Mouse (Mus musculus): Measurements from ENCODE around the gene Clic4. TPM values are rescaled to one million over a fixed set of nuclear protein-coding genes. Genes with fewer than 3 reads are reported as not detected.

The Clic4 gene
- polyA plus RNA-seq, 1 experiment from 2014 or later = 210 TPM

DNA sequence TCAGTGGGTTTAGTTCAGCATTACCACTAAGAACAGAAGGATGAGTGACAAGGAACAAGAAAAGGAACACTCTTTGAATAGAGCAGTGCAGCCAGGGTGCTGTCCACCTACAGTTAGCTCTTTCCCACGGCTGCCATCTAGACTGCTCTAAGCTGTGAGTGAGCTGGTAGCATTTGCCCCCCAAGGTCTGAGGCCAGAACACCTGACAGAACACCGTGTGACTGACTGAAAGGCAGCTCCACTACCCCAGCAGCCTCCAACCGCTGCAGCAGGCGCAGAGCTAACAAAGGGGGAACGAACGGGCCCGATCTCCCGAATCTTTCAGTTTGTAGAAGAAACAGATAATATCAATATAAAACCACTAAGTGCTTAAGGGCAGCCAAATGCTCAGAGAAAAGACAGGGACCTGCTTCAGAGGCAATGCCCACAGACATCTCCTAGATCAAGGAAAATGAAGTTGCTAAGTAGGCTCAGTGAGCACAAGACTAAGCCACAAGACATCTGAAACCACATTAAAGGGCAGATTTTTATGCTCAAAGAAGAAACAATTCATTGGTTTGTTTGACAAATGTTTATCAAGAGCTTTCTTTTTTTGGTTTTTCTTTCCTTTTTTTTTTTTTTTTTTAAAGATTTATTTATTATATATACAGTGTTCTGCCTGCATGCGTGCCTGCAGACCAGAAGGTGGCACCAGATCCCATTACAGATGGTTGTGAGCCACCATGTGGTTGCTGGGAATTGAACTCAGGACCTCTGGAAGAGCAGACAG, 24.2 kb downstream of the Clic4 start:
- WGBS = 69% methylated on average over 9 of the region's 9 CpGs
- H3K9me3 ChIP-seq = peaks cover 8% of the 10 kb centered on the region

DNA sequence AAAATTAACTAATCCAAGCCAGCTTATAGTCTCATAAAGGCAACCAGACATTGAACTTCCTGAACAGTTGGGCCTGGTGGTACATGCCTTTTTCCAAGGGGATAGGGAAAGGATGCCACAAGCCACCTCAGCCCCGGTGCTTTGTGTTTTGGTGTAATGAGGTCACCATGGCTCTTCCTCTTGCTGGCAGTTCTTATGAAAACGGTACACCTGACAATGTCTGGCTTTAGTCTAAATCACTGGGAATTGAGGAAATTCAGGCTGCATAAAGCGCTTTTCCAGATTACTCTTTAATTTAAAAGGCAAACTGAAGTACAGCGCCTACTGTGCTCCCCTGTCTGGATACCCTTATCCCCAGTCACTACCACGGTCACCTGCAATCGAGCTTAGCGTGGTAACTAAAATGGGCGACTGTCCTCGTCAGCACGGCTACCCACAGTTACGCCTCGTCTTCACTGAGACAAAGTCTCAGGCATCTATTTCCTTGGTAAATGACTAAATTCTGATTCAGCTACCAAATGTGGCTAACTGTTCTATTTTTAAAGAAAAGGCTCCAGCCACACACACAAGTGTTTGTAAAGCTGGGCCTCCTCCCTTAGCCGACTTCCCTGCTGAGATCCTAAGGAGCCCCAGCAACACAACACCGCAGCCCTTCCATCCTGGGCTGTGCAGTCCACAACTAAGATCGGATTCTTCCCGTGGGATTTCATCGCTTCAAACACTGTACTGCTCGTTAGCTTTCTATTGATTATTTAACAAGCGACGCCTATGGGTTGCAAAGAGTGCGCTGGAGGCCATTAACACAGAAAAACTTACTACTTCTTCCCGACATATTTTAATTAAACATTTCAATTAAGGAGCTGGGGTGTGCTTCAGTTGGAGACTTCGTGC, 25.5 kb downstream of the Clic4 start:
- Histone ChIP-seq H3K4me1 (peaks cover 46% of the 10 kb centered on the region), H3K27me3 (ENCODE audit: poor library complexity, severe bottlenecking) (no peaks in the 10 kb centered on the region), H3K9me3 (peaks cover 8% of the 10 kb centered on the region), H3K36me3 (replicated peaks) (peaks cover 39% of the 10 kb centered on the region), H3K4me3 (no peak overlapping the region), H3K27ac (peak overlapping the region; percentile 51; the same call in 1 of the 2 replicates)
- 63% methylated on average over 23 of the region's 23 CpGs for WGBS
- DNase-seq (ENCODE audit: extremely low spot score, low spot score) = no peak

More for the DNA sequence above, 24.2 kb downstream of the Clic4 start:
- DNase-seq (ENCODE audit: extremely low spot score, low spot score) = no peak
- H3K36me3 ChIP-seq (replicated peaks) = peaks cover 42% of the 10 kb centered on the region
- no peak overlapping the region for H3K4me3 ChIP-seq
- H3K27ac ChIP-seq = no peak overlapping the region
- no peaks in the 10 kb centered on the region for H3K27me3 ChIP-seq (ENCODE audit: poor library complexity, severe bottlenecking)
- peaks cover 50% of the 10 kb centered on the region for H3K4me1 ChIP-seq

DNA sequence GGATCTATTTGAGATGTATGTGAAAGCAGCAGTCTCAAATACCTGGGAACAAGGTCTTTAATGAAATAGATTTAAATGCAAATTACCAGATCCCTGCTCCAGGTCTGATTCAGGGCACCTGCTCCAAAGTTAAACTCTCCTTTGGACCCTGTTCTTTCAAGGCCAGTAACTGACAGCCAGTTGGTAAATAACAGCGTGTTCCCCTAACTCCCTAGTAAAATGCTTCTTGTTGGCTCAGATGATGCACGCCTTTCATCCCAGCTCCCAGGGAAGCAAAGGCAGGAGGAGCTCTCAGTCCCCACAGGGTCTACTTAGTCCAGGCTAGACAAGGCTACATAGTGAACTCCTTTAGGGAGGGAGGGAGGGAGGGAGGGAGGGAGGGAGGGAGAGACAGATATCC, 26.2 kb downstream of the Clic4 start:
- peaks cover 8% of the 10 kb centered on the region for H3K9me3 ChIP-seq
- peaks cover 39% of the 10 kb centered on the region for H3K36me3 ChIP-seq (replicated peaks)
- DNase-seq (ENCODE audit: extremely low spot score, low spot score) = no peak
- no peaks in the 10 kb centered on the region for H3K27me3 ChIP-seq (ENCODE audit: poor library complexity, severe bottlenecking)
- peaks cover 48% of the 10 kb centered on the region for H3K4me1 ChIP-seq
- H3K4me3 ChIP-seq = no peak overlapping the region
- WGBS = 83% methylated on average over 2 of the region's 2 CpGs
- 0 out of 2 replicates have a peak overlapping the region, but pooled peaks have one; percentile 51 for H3K27ac ChIP-seq

DNA sequence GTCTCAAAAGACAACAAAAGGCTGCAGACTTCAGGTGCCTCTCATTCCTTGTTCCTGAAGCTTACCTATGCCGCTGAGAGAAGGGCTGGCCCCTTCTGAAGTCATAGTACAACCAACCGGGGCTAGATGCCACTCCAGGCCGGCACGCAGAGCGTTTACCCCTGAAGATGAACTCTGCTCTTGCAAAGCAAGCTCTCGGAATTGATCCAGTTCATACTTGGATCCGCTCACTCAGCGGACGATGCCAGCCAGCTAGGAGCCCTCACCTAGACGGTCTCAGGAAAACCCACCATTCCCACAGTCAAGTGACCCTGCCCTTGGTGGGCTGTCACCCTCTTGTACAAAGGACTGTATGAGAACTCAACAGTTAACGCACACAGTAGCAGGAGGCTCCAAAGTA, 26.8 kb downstream of the Clic4 start:
- Histone ChIP-seq H3K4me1 (peaks cover 53% of the 10 kb centered on the region), H3K36me3 (replicated peaks) (peaks cover 35% of the 10 kb centered on the region), H3K27ac (no peak overlapping the region; the same call in 1 of the 2 replicates), H3K9me3 (peaks cover 8% of the 10 kb centered on the region), H3K27me3 (ENCODE audit: poor library complexity, severe bottlenecking) (no peaks in the 10 kb centered on the region), H3K4me3 (no peak overlapping the region)
- no peak for DNase-seq (ENCODE audit: extremely low spot score, low spot score)
- WGBS = 90% methylated on average over 11 of the region's 11 CpGs

DNA sequence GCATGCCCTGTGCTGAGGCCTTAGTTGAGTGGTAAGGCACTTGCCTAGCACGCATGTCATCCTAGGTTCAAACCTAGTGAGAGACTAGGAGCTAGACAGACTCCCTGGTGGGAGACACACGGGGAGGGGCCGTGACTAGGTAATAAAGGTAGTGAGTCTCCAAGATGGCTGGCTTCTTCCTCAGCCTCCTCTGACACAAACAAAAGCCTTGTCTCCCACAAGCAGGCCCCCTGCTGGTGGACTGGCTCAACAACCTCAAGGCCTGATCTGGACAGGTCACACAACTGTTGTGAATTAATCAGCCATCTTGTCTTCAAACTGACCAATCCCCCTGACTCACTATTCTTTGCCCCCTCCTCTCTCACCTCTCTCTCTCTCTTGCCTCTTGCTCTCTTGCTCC, 28.3 kb downstream of the Clic4 start:
- 90% methylated on average over 3 of the region's 3 CpGs for WGBS
- Histone ChIP-seq H3K4me3 (no peak overlapping the region), H3K4me1 (peaks cover 54% of the 10 kb centered on the region), H3K9me3 (peaks cover 5% of the 10 kb centered on the region), H3K36me3 (replicated peaks) (peaks cover 24% of the 10 kb centered on the region), H3K27me3 (ENCODE audit: poor library complexity, severe bottlenecking) (no peaks in the 10 kb centered on the region), H3K27ac (no peak overlapping the region)
- DNase-seq (ENCODE audit: extremely low spot score, low spot score) = no peak

DNA sequence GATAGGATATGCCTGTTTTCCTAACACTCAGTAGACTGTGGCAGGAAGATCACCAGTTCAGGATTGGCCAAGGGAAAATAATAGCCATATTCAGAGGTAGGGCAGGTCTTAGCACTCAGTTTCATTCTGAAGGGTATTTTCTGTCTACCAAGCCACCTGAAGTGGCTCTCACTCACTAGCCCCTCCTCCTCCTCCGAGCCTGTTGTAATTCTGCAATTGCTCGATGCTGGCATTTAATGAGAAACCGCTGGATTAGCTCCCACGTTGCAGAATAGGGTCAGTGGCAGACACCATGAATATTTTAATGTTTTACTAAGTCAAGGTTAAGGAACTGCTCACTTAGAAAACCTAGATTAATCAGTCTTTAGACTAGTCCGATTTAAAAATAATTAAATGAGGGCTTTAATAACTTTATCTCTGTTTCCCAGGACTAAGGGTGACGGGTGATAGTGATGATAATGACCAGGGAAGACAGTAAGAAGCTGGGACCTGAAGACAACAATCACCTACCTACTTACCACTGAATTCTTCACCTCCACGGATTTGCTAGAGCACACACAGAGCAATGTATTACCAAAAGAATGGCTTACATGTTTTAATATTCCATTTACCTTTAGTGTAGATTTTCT, 29.6 kb downstream of the Clic4 start:
- WGBS = 86% methylated on average over 7 of the region's 7 CpGs
- H3K4me3 ChIP-seq = no peak overlapping the region
- DNase-seq (ENCODE audit: extremely low spot score, low spot score) = no peak

DNA sequence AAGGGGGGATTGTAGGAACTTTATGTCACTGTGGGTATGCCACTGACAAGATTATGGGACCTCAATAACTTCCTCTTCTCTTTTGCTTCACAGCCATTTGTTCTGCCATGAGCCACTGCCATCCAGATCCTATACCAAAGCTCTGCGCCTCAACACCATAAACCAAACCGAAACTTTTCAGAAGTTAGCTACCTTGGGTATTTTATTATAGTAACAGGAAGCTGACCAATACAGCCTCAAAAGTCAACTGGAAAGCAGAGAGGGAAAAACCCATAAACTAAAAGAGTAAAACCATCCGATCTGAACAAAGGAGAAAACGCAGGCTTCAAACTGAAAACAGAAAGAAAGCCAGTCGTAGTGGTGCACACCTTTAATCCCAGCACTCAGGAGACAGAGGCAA, 30.2 kb downstream of the Clic4 start:
- H3K4me1 ChIP-seq = peaks cover 48% of the 10 kb centered on the region
- H3K4me3 ChIP-seq = no peak overlapping the region
- H3K27ac ChIP-seq = no peak overlapping the region
- no peak for DNase-seq (ENCODE audit: extremely low spot score, low spot score)
- H3K9me3 ChIP-seq = no peaks in the 10 kb centered on the region
- peaks cover 38% of the 10 kb centered on the region for H3K36me3 ChIP-seq (replicated peaks)
- no peaks in the 10 kb centered on the region for H3K27me3 ChIP-seq (ENCODE audit: poor library complexity, severe bottlenecking)
- 93% methylated on average over 5 of the region's 5 CpGs for WGBS

More for the DNA sequence above, 29.6 kb downstream of the Clic4 start:
- H3K9me3 ChIP-seq = no peaks in the 10 kb centered on the region
- H3K4me1 ChIP-seq = peaks cover 54% of the 10 kb centered on the region
- no peaks in the 10 kb centered on the region for H3K27me3 ChIP-seq (ENCODE audit: poor library complexity, severe bottlenecking)
- H3K27ac ChIP-seq = no peak overlapping the region
- peaks cover 31% of the 10 kb centered on the region for H3K36me3 ChIP-seq (replicated peaks)

DNA sequence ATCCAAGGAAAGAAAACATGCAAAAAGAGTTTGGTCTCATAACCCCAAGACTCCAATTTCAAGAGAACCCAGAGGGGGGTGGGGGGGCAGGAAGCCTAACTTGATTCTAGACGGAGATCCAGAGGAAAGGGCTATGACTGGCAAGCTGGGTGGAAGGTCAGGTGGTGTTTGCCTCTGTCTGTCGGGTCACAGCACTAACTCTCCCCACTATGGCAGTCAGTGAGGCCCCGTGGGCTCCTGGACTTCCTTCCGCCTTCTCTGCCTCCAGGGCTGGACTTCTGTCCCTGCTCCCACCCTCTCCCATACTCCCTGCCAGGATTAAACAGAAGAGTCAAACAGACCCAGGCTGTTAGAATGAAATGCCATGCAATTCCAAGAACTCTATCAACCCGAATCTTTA, 30.9 kb downstream of the Clic4 start:
- DNase-seq (ENCODE audit: extremely low spot score, low spot score) = no peak
- H3K4me1 ChIP-seq = peaks cover 41% of the 10 kb centered on the region
- peaks cover 45% of the 10 kb centered on the region for H3K36me3 ChIP-seq (replicated peaks)
- H3K27ac ChIP-seq = no peak overlapping the region
- WGBS = 59% methylated on average over 5 of the region's 5 CpGs
- H3K27me3 ChIP-seq (ENCODE audit: poor library complexity, severe bottlenecking) = no peaks in the 10 kb centered on the region
- H3K9me3 ChIP-seq = no peaks in the 10 kb centered on the region
- H3K4me3 ChIP-seq = no peak overlapping the region

DNA sequence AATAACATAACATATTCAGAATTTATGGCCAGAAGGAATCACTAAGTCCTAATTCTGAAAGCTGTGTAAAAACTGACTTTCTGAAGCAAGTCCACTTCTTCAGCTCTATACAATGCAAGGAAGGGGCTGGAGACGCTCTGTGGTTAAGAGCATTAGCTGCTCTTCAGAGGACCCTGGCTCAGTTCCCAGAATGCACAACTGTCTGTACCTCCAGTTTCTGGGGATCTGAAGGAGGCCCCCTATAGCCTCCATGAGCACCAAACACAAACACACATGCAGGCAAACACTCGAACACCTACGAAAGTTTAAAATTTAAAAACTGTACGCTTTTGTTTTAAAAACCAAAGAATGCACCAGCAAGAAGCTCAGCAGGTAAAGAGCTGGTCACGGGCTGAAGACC, 31.5 kb downstream of the Clic4 start:
- Histone ChIP-seq H3K4me1 (peaks cover 37% of the 10 kb centered on the region), H3K27ac (no peak overlapping the region), H3K36me3 (replicated peaks) (peaks cover 51% of the 10 kb centered on the region), H3K4me3 (no peak overlapping the region), H3K9me3 (no peaks in the 10 kb centered on the region), H3K27me3 (ENCODE audit: poor library complexity, severe bottlenecking) (no peaks in the 10 kb centered on the region)
- WGBS = 87% methylated on average over 5 of the region's 5 CpGs
- no peak for DNase-seq (ENCODE audit: extremely low spot score, low spot score)

DNA sequence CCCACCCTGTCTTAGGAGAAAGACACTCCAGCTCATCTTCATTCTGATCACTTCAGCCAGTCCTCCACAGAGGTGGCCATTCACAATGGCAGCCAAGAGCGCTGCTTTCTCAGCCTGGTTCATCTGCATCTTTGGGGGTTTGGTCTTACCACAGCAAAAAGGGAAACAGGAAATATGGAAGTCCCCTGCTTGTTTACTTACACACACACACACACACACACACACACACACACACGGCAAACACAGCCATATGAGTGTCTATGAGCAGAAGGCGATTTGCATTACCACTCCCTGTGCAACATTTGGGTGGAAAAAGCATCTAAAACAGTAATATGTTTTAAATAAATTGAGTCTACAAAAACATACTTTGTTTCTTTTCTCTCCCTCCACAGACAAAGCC, 32.3 kb downstream of the Clic4 start:
- Histone ChIP-seq H3K9me3 (no peaks in the 10 kb centered on the region), H3K4me1 (peaks cover 33% of the 10 kb centered on the region), H3K27ac (no peak overlapping the region), H3K4me3 (no peak overlapping the region), H3K27me3 (ENCODE audit: poor library complexity, severe bottlenecking) (no peaks in the 10 kb centered on the region), H3K36me3 (replicated peaks) (peaks cover 51% of the 10 kb centered on the region)
- no peak for DNase-seq (ENCODE audit: extremely low spot score, low spot score)
- WGBS = 85% methylated on average over 3 of the region's 3 CpGs

DNA sequence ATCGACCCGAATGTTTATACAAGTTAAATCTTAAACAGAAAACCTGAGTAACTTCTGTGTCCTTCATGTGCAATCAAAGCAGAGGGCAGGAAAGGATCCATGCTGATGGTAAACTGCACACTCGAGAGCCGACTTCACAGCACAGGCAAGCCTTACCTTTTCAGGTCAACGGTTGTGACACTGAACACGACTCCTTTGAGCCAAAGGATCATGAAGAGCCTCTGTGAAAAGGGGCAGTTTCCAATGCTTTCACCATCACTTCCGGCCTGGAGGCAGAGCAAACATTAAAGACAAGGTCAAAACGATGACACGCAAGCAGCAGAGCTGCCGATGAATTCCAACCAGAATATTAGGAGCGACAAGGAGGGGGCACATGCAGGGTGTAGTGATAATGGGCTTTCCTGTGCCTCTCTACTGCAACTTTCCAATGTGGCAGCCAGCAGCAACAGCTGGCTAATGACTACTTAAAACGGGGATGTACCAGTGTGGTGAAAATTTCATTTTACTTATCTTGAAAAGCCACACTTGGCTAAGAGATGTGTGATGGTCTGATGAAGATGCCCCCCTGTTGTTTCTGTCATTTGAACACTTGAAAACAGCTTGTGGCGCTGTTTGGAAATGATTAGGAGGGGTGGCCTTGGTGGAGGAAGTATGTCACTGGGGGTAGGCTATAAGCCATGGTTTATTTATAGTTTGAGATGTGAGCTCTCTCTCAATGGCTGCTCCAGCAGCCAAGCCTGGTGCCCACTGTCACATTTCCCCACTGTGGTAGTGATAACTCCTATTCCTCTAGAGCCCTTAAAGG, 33.7 kb downstream of the Clic4 start:
- no peak overlapping the region for H3K27ac ChIP-seq
- WGBS = 83% methylated on average over 13 of the region's 13 CpGs
- H3K27me3 ChIP-seq (ENCODE audit: poor library complexity, severe bottlenecking) = no peaks in the 10 kb centered on the region
- H3K36me3 ChIP-seq (replicated peaks) = peaks cover 55% of the 10 kb centered on the region
- no peak for DNase-seq (ENCODE audit: extremely low spot score, low spot score)
- no peak overlapping the region for H3K4me3 ChIP-seq
- peaks cover 27% of the 10 kb centered on the region for H3K4me1 ChIP-seq
- H3K9me3 ChIP-seq = no peaks in the 10 kb centered on the region

DNA sequence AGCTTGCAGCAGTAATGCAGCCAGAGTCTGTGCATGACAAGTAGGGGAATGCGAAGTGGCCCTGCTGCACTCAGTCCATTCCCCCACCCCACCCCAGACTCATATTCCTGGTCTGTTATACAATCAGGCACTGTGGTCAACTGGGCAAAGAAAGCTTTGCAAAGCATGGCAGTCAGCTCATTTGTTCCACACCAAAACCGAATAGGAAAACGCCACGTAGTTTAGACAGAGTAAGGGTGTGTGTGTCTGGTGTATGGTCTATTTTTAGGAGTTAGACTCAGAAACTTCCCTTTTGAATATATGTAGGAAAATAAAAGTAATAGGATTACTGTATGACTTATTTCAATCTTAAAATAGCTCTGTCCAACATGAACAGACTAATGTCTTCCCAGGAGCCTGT, 36.0 kb downstream of the Clic4 start:
- Histone ChIP-seq H3K36me3 (replicated peaks) (peaks cover 67% of the 10 kb centered on the region), H3K27ac (no peak overlapping the region), H3K9me3 (no peaks in the 10 kb centered on the region), H3K27me3 (ENCODE audit: poor library complexity, severe bottlenecking) (no peaks in the 10 kb centered on the region), H3K4me1 (peaks cover 14% of the 10 kb centered on the region), H3K4me3 (no peak overlapping the region)
- 94% methylated on average over 4 of the region's 4 CpGs for WGBS
- DNase-seq (ENCODE audit: extremely low spot score, low spot score) = no peak

Measured in forebrain, embryonic 10.5 days (tissue).